ENCODE assay signal across 9 mouse cellular contexts in genomic region chr1:161748138-161748537, GRCm38 (mm10). TPM values are rescaled to one million over a fixed set of nuclear protein-coding genes. Genes with fewer than 3 reads are reported as not detected.
DNase-seq lines count a peak whose midpoint lies in the region; ATAC-seq and TF ChIP-seq lines count a peak whose summit lies in the region.
"Had no signal": no experiment of that assay in that cellular context is flagged by ENCODE, and none has a peak within 500 bp of the region (broad histone marks: within the 10 kb centered on the region; RNA-seq: fewer than 3 reads in every experiment).

No protein-coding gene starts in this region.

- H3K9me3 ChIP-seq in G1E (replicated peaks): no peaks in the 10 kb centered on the region

- H3K36me3 ChIP-seq in G1E (replicated peaks): no peaks in the 10 kb centered on the region
- H3K36me3 ChIP-seq in thymus, adult 2 months (ENCODE audit: control insufficient read depth, insufficient read depth, low read length): no peaks in the 10 kb centered on the region

- 9% methylated on average over 8 of the region's 8 CpGs for WGBS in thymus, adult 2 months

- H3K4me3 ChIP-seq in G1E (ENCODE audit: low read depth, low read length): no peak overlapping the region; the same call in 1 of the 2 replicates
- no peak overlapping the region for H3K4me3 ChIP-seq in thymus, adult 2 months (ENCODE audit: control insufficient read depth, insufficient read depth, low read length)

- TF ChIP-seq POLR2A in thymus, adult 2 months (IDR thresholded peaks at IDR 0.05; ENCODE audit: control insufficient read depth, extremely low read depth, insufficient read depth, low read length, poor library complexity): no peak

- peaks cover 21% of the 10 kb centered on the region for H3K27me3 ChIP-seq in G1E (ENCODE audit: insufficient read depth, low read length)
- no peaks in the 10 kb centered on the region for H3K27me3 ChIP-seq in thymus, adult 2 months (ENCODE audit: control insufficient read depth, insufficient read depth, low read length)

- intact Hi-C loops in left cerebral cortex, postnatal 14 days (cut with DNase I): loop anchor here (5.0 kb wide), 2 partner anchors 214 to 229 kb away; partner anchors contain the start of gene 4930558K02Rik

- peaks cover 63% of the 10 kb centered on the region for H3K4me1 ChIP-seq in G1E (ENCODE audit: insufficient read depth, low read depth, low read length)
- H3K4me1 ChIP-seq in thymus, adult 2 months (replicated peaks; ENCODE audit: control insufficient read depth, insufficient read depth, low read length): peaks cover 6% of the 10 kb centered on the region; the same call in 1 of the 2 replicates

- no peak overlapping the region for H3K27ac ChIP-seq in thymus, adult 2 months (ENCODE audit: control insufficient read depth, insufficient read depth, low read length)

- no peak for ATAC-seq in G1E (ENCODE audit: extremely low read depth, insufficient number of reproducible peaks, low FRiP score, poor library complexity, severe bottlenecking)
- peak; percentile 69 for ATAC-seq in monocyte, adult 5-6 weeks (replicated peaks; ENCODE audit: insufficient number of reproducible peaks, low FRiP score, low TSS enrichment, poor library complexity, severe bottlenecking)

- TF ChIP-seq CTCF in G1E (IDR thresholded peaks at IDR 0.05; ENCODE audit: low read depth, low read length): peak; percentile 89
- TF ChIP-seq CTCF in thymus, adult 2 months (IDR thresholded peaks at IDR 0.05; ENCODE audit: borderline replicate concordance, control insufficient read depth, extremely low read depth, insufficient read depth, low read length, poor library complexity): no peak

- peak; percentile 46 for DNase-seq in kidney, adult 18-20 months
- DNase-seq in kidney, adult 11 months: no peak
- peak; percentile 48 for DNase-seq in G1E (ENCODE audit: low spot score)
- DNase-seq in c-Kit-positive CD71-negative TER-119-negative erythroid progenitor cells, embryonic 14.5 days (ENCODE audit: low read depth): peak; percentile 69
- DNase-seq in heart, adult 8-10 months (ENCODE audit: low spot score): peak; percentile 36
- peak; percentile 35 to 62 for DNase-seq in left cerebral cortex, postnatal 14 days (ENCODE audit: low spot score in 2 of 2)
- DNase-seq in thymus, adult 2 months: peak; percentile 85

RNA-seq across cellular contexts. Expression of gene Fasl, which starts 40.2 kb away (rescaled TPM):
- not detected in 2 replicates for total RNA-seq in G1E (2014; fragmentation: Nextera tagmentation)
- 0.05 and 0.17 TPM in 2 replicates for total RNA-seq in G1E (2017)
- not detected in 2 replicates for polyA plus RNA-seq in G1E (2012)
- total RNA-seq in heart, adult 8-10 months (2022): not detected
- total RNA-seq in left cerebral cortex, postnatal 14 days (2021): not detected
- total RNA-seq in monocyte, adult 5-6 weeks (2017): 161 to 263 TPM (median 164 TPM) in 3 replicates
- 0.78 and 0.87 TPM in 2 replicates for polyA plus RNA-seq in thymus, adult 2 months (2012; rRNA removed)
- total RNA-seq: gastrocnemius, postnatal 4 days had no signal

Comparison
In these comparisons a context has a peak if more than half of its experiments do, and no peak if none do; other contexts are left out.
1. RNA of gene Fasl, which starts 40.2 kb away (total RNA-seq): 161 to 263 TPM in monocyte, adult 5-6 weeks; not detected in left cerebral cortex, postnatal 14 days, not detected in heart, adult 8-10 months and 0.05 to 0.17 TPM in G1E; every median in the first group is over 100 times any median in the second.